Mouse (Mus musculus): Measurements from ENCODE around the gene Adssl1. TPM values are rescaled to one million over a fixed set of nuclear protein-coding genes. Genes with fewer than 3 reads are reported as not detected.

Adssl1 gene
- total and polyA plus RNA-seq, 3 experiments, result 0.05 TPM; not detected in 2

GRCm38 (mm10) chr12:112631472-112631871 is 11.6 kb downstream of the Adssl1 start:
- no peak overlapping the region for H3K4me3 ChIP-seq (ENCODE audit: low read depth, low read length)

GRCm38 (mm10) chr12:112632084-112632777 is 12.4 kb downstream of the Adssl1 start:
- DNase-seq (ENCODE audit: low spot score) (no peak), ATAC-seq (ENCODE audit: extremely low read depth, insufficient number of reproducible peaks, low FRiP score, poor library complexity, severe bottlenecking) (no peak)
- Histone ChIP-seq H3K27me3 (ENCODE audit: insufficient read depth, low read length) (peaks cover 52% of the 10 kb centered on the region), H3K36me3 (replicated peaks) (no peaks in the 10 kb centered on the region), H3K9me3 (replicated peaks) (no peaks in the 10 kb centered on the region), H3K4me1 (ENCODE audit: insufficient read depth, low read depth, low read length) (peaks cover 13% of the 10 kb centered on the region), H3K4me3 (ENCODE audit: low read depth, low read length) (no peak overlapping the region)
- TF ChIP-seq POLR2AphosphoS5 (IDR thresholded peaks at IDR 0.05; ENCODE audit: insufficient replicate concordance, low read depth, low read length) (no peak), CTCF (IDR thresholded peaks at IDR 0.05; ENCODE audit: low read depth, low read length) (no peak), GATA1 (IDR thresholded peaks at IDR 0.05; ENCODE audit: borderline replicate concordance, low read length) (no peak), GATA2 (IDR thresholded peaks at IDR 0.05; ENCODE audit: borderline replicate concordance, low read depth, low read length) (no peak), TAL1 (conservative IDR thresholded peaks at IDR 0.05; ENCODE audit: low read depth, low read length) (no peak)

More at GRCm38 (mm10) chr12:112631472-112631871, 11.6 kb downstream of the Adssl1 start:
- no peak for ATAC-seq (ENCODE audit: extremely low read depth, insufficient number of reproducible peaks, low FRiP score, poor library complexity, severe bottlenecking)
- Histone ChIP-seq H3K4me1 (ENCODE audit: insufficient read depth, low read depth, low read length) (peaks cover 13% of the 10 kb centered on the region), H3K36me3 (replicated peaks) (no peaks in the 10 kb centered on the region), H3K27me3 (ENCODE audit: insufficient read depth, low read length) (peaks cover 45% of the 10 kb centered on the region), H3K9me3 (replicated peaks) (no peaks in the 10 kb centered on the region)
- no peak for DNase-seq (ENCODE audit: low spot score)
- TF ChIP-seq CTCF (IDR thresholded peaks at IDR 0.05; ENCODE audit: low read depth, low read length) (no peak), TAL1 (conservative IDR thresholded peaks at IDR 0.05; ENCODE audit: low read depth, low read length) (no peak), POLR2AphosphoS5 (IDR thresholded peaks at IDR 0.05; ENCODE audit: insufficient replicate concordance, low read depth, low read length) (no peak), GATA1 (IDR thresholded peaks at IDR 0.05; ENCODE audit: borderline replicate concordance, low read length) (no peak), GATA2 (IDR thresholded peaks at IDR 0.05; ENCODE audit: borderline replicate concordance, low read depth, low read length) (no peak)

- H3K36me3 ChIP-seq (replicated peaks), result no peaks in the 10 kb centered on the region
- TF ChIP-seq GATA2 (IDR thresholded peaks at IDR 0.05; ENCODE audit: borderline replicate concordance, low read depth, low read length) (no peak), TAL1 (conservative IDR thresholded peaks at IDR 0.05; ENCODE audit: low read depth, low read length) (no peak)
- H3K4me3 ChIP-seq (ENCODE audit: low read depth, low read length), result no peak overlapping the region
- H3K9me3 ChIP-seq (replicated peaks), result no peaks in the 10 kb centered on the region
- H3K4me1 ChIP-seq (ENCODE audit: insufficient read depth, low read depth, low read length), result peaks cover 13% of the 10 kb centered on the region
- H3K27me3 ChIP-seq (ENCODE audit: insufficient read depth, low read length), result peaks cover 56% of the 10 kb centered on the region
- ATAC-seq (ENCODE audit: extremely low read depth, insufficient number of reproducible peaks, low FRiP score, poor library complexity, severe bottlenecking) (no peak), DNase-seq (ENCODE audit: low spot score) (no peak)
Observed at GRCm38 (mm10) chr12:112632907-112633306, 13.1 kb downstream of the Adssl1 start.

GRCm38 (mm10) chr12:112633686-112634085 is 13.8 kb downstream of the Adssl1 start:
- ATAC-seq (ENCODE audit: extremely low read depth, insufficient number of reproducible peaks, low FRiP score, poor library complexity, severe bottlenecking) (no peak), DNase-seq (ENCODE audit: low spot score) (no peak)
- H3K4me3 ChIP-seq (ENCODE audit: low read depth, low read length), result no peak overlapping the region
- peaks cover 13% of the 10 kb centered on the region for H3K4me1 ChIP-seq (ENCODE audit: insufficient read depth, low read depth, low read length)
- TF ChIP-seq TAL1 (conservative IDR thresholded peaks at IDR 0.05; ENCODE audit: low read depth, low read length), result no peak
- no peak for TF ChIP-seq POLR2AphosphoS5 (IDR thresholded peaks at IDR 0.05; ENCODE audit: insufficient replicate concordance, low read depth, low read length)
- no peak for TF ChIP-seq GATA2 (IDR thresholded peaks at IDR 0.05; ENCODE audit: borderline replicate concordance, low read depth, low read length)
- no peak for TF ChIP-seq GATA1 (IDR thresholded peaks at IDR 0.05; ENCODE audit: borderline replicate concordance, low read length)
- TF ChIP-seq CTCF (IDR thresholded peaks at IDR 0.05; ENCODE audit: low read depth, low read length), result no peak; the same call in 1 of the 2 replicates
- H3K9me3 ChIP-seq (replicated peaks), result no peaks in the 10 kb centered on the region
- H3K36me3 ChIP-seq (replicated peaks), result no peaks in the 10 kb centered on the region
- H3K27me3 ChIP-seq (ENCODE audit: insufficient read depth, low read length), result peaks cover 61% of the 10 kb centered on the region

- Histone ChIP-seq H3K27me3 (ENCODE audit: insufficient read depth, low read length) (peaks cover 36% of the 10 kb centered on the region), H3K36me3 (replicated peaks) (no peaks in the 10 kb centered on the region), H3K4me1 (ENCODE audit: insufficient read depth, low read depth, low read length) (peaks cover 11% of the 10 kb centered on the region), H3K4me3 (ENCODE audit: low read depth, low read length) (no peak overlapping the region), H3K9me3 (replicated peaks) (no peaks in the 10 kb centered on the region)
- TF ChIP-seq CTCF (IDR thresholded peaks at IDR 0.05; ENCODE audit: low read depth, low read length) (no peak), POLR2AphosphoS5 (IDR thresholded peaks at IDR 0.05; ENCODE audit: insufficient replicate concordance, low read depth, low read length) (no peak), GATA2 (IDR thresholded peaks at IDR 0.05; ENCODE audit: borderline replicate concordance, low read depth, low read length) (no peak), GATA1 (IDR thresholded peaks at IDR 0.05; ENCODE audit: borderline replicate concordance, low read length) (no peak), TAL1 (conservative IDR thresholded peaks at IDR 0.05; ENCODE audit: low read depth, low read length) (no peak)
- no peak for DNase-seq (ENCODE audit: low spot score)
- no peak for ATAC-seq (ENCODE audit: extremely low read depth, insufficient number of reproducible peaks, low FRiP score, poor library complexity, severe bottlenecking)
Observed at GRCm38 (mm10) chr12:112639526-112639925, 19.7 kb downstream of the Adssl1 start.

- ATAC-seq (ENCODE audit: extremely low read depth, insufficient number of reproducible peaks, low FRiP score, poor library complexity, severe bottlenecking) (no peak), DNase-seq (ENCODE audit: low spot score) (no peak)
- H3K9me3 ChIP-seq (replicated peaks), result no peaks in the 10 kb centered on the region
- H3K4me3 ChIP-seq (ENCODE audit: low read depth, low read length), result no peak overlapping the region
- peaks cover 21% of the 10 kb centered on the region for H3K36me3 ChIP-seq (replicated peaks)
- peaks cover 42% of the 10 kb centered on the region for H3K4me1 ChIP-seq (ENCODE audit: insufficient read depth, low read depth, low read length)
- H3K27me3 ChIP-seq (ENCODE audit: insufficient read depth, low read length), result peaks cover 12% of the 10 kb centered on the region
- TF ChIP-seq GATA2 (IDR thresholded peaks at IDR 0.05; ENCODE audit: borderline replicate concordance, low read depth, low read length) (no peak), POLR2AphosphoS5 (IDR thresholded peaks at IDR 0.05; ENCODE audit: insufficient replicate concordance, low read depth, low read length) (no peak), TAL1 (conservative IDR thresholded peaks at IDR 0.05; ENCODE audit: low read depth, low read length) (no peak)
Observed at GRCm38 (mm10) chr12:112643126-112643525, 23.3 kb downstream of the Adssl1 start.

Measured in G1E (cell line).